Mouse (Mus musculus) lung, adult 2 months (tissue): Measurements from ENCODE around the gene Ighmbp2.
"Not testable (repeated sequence)": the region's sequence is repeated elsewhere in the genome, so short reads cannot be mapped to it uniquely, and the experiment has no call there.

Source experiments
- CTCF ChIP-seq: fragments of 200-500 bp; IDR thresholded peaks from 2 replicates; pipeline ENCODE4 v1.5.1; 2011; ENCODE audit warnings: mild to moderate bottlenecking, low read length, control low read depth; ENCODE audit not compliant: insufficient read depth
- POLR2A ChIP-seq: fragments of 200-500 bp; IDR thresholded peaks from 2 replicates; pipeline ENCODE4 v1.6.1; 2011; ENCODE audit warnings: low read depth, mild to moderate bottlenecking, control low read depth, low read length, borderline replicate concordance; ENCODE audit errors: extremely low read depth

- TF ChIP-seq CTCF, POLR2A: not testable (repeated sequence)
Measured at GRCm38 (mm10) chr19:3214937-3215336, 67.9 kb downstream of the Ighmbp2 start.
